Mouse (Mus musculus): ENCODE data around the gene Rbfox3. TPM values are rescaled to one million over a fixed set of nuclear protein-coding genes. Genes with fewer than 3 reads are reported as not detected.
A peak's percentile ranks its signal among the peaks of the same experiment; 100 is the strongest.

The Rbfox3 gene
- polyA plus RNA-seq, 1 experiment from 2014 or later = 32.0 TPM

DNA sequence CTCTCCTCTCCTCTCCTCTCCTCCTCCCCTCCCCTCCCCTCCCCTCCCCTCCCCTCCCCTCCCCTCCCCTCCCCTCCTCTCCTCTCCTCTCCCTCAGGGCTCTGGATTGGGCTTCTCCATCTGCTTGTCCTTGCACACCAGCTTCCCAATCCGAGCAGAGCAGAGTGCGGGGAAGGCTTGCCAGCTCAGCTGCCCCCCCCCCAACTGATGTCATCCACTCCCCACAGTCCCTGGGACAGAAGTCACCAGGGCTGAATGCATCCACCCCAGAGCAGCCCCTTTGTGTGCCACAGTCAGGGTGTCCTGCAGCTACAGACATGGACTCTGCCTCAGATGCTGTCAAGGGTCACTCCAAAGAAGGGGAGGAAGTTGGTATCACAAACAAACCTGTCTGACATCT is 4.5 kb upstream of the Rbfox3 start:
- H3K27ac ChIP-seq = peak overlapping the region; percentile 73
- no peak overlapping the region; the same call in 1 of the 2 replicates for H3K9ac ChIP-seq
- no peak for ATAC-seq
- H3K27me3 ChIP-seq = no peaks in the 10 kb centered on the region
- no peak overlapping the region for H3K4me2 ChIP-seq
- H3K4me1 ChIP-seq = peaks cover 23% of the 10 kb centered on the region
- 7% methylated on average over 2 of the region's 2 CpGs for WGBS
- H3K36me3 ChIP-seq (ENCODE audit: poor library complexity, severe bottlenecking) = no peaks in the 10 kb centered on the region
- no peak overlapping the region for H3K4me3 ChIP-seq
- no peaks in the 10 kb centered on the region for H3K9me3 ChIP-seq (replicated peaks)

DNA sequence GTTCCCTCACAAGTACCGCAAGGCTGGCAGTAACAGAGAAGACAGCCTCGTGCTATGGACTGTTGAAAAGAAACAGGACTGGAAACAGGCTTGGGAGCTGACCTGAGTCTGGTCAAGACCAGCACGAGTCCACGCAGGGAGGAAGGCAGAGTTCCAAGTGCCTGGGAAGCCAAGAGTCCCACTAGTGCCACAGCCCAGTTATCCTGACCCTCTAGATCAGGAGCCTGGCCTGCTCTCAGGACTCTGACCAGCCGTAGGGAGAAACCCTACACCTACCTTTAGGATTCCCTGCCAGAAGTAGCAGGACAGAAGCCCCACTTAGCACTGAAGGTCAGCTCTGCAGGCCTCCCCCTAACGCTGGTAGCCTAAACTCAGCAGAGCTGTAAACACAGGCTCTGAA is 1.3 kb upstream of the Rbfox3 start:
- Histone ChIP-seq H3K4me1 (peaks cover 46% of the 10 kb centered on the region), H3K9ac (no peak overlapping the region; the same call in 1 of the 2 replicates), H3K4me2 (no peak overlapping the region), H3K27ac (peak overlapping the region; percentile 14; the same call in 1 of the 2 replicates), H3K36me3 (ENCODE audit: poor library complexity, severe bottlenecking) (no peaks in the 10 kb centered on the region), H3K27me3 (peaks cover 24% of the 10 kb centered on the region), H3K4me3 (no peak overlapping the region), H3K9me3 (replicated peaks) (no peaks in the 10 kb centered on the region)
- 67% methylated on average over 6 of the region's 6 CpGs for WGBS
- ATAC-seq = no peak

DNA sequence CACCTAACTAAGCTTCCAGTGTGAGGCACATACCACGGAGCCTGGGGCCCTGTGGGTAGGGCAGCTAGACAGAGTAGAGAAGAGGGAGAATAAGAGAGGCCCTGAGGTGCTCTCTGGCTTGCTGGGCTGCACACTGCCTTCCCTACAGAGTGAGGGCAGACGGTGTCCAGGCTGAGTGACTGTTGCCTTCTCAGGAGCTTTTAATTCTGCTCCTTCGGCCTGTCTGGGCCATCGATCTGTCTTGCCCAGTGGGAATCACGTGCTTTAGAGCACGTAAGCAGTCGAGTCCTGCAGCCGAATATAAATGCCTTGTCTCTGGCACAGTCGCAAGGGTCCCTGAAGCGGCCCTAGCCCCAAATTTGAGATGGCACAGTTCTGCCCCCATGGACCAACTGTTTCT is 641 bp downstream of the Rbfox3 start:
- Histone ChIP-seq H3K27ac (no peak overlapping the region), H3K9ac (no peak overlapping the region), H3K9me3 (replicated peaks) (no peaks in the 10 kb centered on the region), H3K36me3 (ENCODE audit: poor library complexity, severe bottlenecking) (no peaks in the 10 kb centered on the region), H3K27me3 (peaks cover 43% of the 10 kb centered on the region), H3K4me3 (no peak overlapping the region), H3K4me1 (peaks cover 47% of the 10 kb centered on the region), H3K4me2 (no peak overlapping the region)
- 71% methylated on average over 10 of the region's 10 CpGs for WGBS
- ATAC-seq = no peak

DNA sequence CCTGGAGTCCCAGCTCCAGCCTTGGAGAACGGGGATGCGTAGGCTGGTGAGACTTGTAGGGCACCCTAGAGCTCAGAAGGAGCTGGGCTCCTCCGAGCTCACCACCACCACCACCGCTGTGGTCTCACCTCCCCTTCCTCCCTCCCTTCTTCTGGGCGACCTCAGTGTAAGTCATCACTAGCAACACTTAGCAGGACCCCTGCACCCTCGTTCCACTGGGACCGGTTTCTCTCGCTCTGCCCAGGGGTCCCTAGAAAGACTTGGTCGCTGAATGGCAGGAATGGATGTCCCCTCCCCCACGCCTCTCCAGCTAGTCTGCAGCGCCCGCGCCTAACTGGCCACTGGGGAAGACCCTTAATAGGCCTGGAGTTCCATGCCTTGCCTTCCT is 1.6 kb downstream of the Rbfox3 start:
- Histone ChIP-seq H3K36me3 (ENCODE audit: poor library complexity, severe bottlenecking) (no peaks in the 10 kb centered on the region), H3K4me3 (peak overlapping the region; percentile 77), H3K27ac (peak overlapping the region; percentile 93), H3K27me3 (peaks cover 45% of the 10 kb centered on the region), H3K9ac (peak overlapping the region; percentile 93), H3K4me2 (peak overlapping the region; percentile 93), H3K4me1 (peaks cover 56% of the 10 kb centered on the region), H3K9me3 (replicated peaks) (no peaks in the 10 kb centered on the region)
- WGBS = 1% methylated on average over 13 of the region's 13 CpGs
- ATAC-seq = peak; percentile 46

DNA sequence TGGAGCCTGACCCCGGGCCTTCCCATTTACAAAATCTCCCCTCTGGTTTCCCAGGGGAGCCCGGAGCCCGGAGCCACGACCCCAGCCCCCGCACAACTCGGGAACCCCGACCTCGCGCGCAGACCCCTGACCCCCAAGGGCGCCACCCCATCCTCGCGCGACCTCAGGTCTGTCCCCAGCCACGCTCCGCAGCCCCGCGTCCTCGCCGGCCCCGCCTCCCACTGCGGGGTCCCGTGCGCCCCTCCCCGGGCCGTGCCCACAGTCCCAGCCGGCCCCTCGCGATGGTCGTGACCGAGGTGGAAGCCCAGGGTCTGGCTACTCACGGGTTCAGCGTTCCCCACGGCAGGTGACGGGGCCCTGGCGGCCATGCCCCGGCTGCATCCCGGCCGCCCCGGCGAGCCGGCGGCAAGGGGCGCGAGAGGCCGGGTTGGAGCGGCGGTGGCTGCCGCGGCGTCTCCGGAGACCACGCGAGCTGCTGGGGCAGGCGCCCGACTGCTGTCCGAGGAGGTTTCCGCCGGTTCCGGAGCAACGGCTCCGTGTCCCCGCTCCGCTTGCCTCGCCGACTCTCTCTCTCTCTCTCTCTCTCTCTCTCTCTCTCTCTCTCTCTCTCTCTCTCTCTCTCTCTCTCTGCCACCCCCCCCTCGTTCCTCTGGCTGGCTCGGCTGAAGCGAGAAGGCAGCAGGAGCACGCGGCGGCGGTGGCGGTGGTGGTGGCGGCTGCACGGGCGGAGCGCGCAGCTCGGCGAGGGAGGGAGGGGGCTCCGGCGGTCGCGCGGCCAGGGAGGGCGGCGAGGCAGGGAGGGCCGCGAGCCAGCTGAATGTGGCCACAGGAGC is 2.2 kb downstream of the Rbfox3 start:
- Histone ChIP-seq H3K4me1 (peaks cover 58% of the 10 kb centered on the region), H3K4me2 (peak overlapping the region; percentile 93), H3K27ac (peak overlapping the region; percentile 93), H3K36me3 (ENCODE audit: poor library complexity, severe bottlenecking) (no peaks in the 10 kb centered on the region), H3K9ac (peak overlapping the region; percentile 93), H3K27me3 (peaks cover 45% of the 10 kb centered on the region), H3K9me3 (replicated peaks) (no peaks in the 10 kb centered on the region), H3K4me3 (peak overlapping the region; percentile 77)
- under 1% methylated on average over 43 of the region's 90 CpGs for WGBS
- peak; percentile 59 for ATAC-seq

DNA sequence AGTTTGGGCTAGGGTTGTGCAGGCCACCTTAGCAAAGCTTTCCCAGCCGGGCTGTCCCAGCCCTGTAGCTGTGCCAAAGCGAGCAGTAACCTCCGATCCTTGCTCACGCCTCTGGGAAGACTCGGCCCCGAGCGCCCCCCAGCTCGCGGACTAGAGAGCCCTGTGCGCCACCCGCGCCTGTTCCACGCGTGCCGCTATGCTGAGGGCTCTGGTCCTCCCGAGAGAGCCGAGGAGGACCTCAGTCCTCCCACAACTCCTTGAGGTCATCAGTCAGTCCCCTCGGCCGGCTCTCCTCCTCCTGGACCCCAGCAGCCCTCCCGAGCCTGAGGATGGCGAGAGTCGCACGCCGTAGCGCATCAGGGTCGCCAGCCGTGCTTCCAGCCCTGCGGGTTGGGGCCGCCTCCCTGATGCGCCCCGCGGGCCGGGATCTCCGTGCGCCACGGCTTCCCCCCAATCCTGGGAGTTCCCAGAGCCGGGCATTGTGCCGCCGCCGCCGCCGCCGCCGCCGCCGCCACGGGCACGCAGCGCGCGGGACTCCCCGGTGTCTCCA is 2.9 kb downstream of the Rbfox3 start:
- ATAC-seq = peak; percentile 42
- Histone ChIP-seq H3K4me1 (peaks cover 58% of the 10 kb centered on the region), H3K4me3 (peak overlapping the region; percentile 77), H3K27ac (peak overlapping the region; percentile 93), H3K4me2 (peak overlapping the region; percentile 93), H3K9ac (peak overlapping the region; percentile 93), H3K36me3 (ENCODE audit: poor library complexity, severe bottlenecking) (no peaks in the 10 kb centered on the region), H3K9me3 (replicated peaks) (no peaks in the 10 kb centered on the region), H3K27me3 (peaks cover 45% of the 10 kb centered on the region)
- under 1% methylated on average over 52 of the region's 52 CpGs for WGBS

DNA sequence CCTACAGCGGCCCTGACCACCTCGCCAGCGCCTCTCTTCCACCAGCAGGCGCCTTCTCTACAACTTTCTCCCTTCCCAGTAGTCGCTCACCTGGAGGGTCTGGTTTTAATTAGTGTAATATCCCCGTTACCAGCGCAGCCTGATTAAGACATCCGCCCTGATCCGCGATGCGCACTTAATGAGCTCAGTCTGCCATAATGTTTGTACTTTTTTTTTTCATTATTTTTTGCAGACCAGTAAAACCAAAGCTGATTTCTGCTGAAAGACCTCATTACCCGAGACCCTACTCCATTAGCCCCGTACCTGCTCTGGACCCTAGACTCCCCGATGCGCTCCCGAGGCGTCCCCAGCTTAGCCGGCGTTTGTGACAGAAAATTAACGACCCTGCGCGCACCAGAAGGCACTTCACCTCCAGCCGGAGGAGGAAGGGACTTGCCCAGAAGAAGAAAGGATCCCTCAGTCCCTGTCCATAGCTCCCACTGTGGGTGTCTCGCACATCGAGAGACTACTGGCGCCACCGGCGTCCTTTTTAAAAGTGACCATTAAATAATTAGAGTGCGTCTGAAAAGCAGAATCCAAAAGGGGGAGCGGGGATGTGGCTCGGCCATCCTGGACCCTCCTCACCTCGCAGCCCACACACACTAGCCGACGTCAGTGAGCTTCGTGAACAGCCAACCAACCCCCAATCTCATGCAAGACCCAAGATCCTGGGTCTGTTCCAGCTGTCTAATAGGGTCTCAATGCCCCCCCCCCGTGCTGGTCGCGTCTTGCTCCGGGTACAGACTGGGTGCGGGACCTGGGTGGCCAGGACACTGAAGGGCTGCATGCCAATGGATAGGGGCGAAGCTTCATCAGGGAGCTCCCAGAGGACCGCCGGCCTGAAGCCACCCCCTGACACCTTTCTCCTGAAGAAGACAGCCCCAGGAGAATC is 3.7 kb downstream of the Rbfox3 start:
- WGBS = 1% methylated on average over 43 of the region's 43 CpGs
- peaks cover 45% of the 10 kb centered on the region for H3K27me3 ChIP-seq
- H3K4me1 ChIP-seq = peaks cover 58% of the 10 kb centered on the region
- H3K36me3 ChIP-seq (ENCODE audit: poor library complexity, severe bottlenecking) = no peaks in the 10 kb centered on the region
- peak overlapping the region; percentile 93 for H3K4me2 ChIP-seq
- peak overlapping the region; percentile 77 for H3K4me3 ChIP-seq
- H3K9ac ChIP-seq = peak overlapping the region; percentile 93
- ATAC-seq = no peak
- H3K27ac ChIP-seq = peak overlapping the region; percentile 93
- H3K9me3 ChIP-seq (replicated peaks) = no peaks in the 10 kb centered on the region

DNA sequence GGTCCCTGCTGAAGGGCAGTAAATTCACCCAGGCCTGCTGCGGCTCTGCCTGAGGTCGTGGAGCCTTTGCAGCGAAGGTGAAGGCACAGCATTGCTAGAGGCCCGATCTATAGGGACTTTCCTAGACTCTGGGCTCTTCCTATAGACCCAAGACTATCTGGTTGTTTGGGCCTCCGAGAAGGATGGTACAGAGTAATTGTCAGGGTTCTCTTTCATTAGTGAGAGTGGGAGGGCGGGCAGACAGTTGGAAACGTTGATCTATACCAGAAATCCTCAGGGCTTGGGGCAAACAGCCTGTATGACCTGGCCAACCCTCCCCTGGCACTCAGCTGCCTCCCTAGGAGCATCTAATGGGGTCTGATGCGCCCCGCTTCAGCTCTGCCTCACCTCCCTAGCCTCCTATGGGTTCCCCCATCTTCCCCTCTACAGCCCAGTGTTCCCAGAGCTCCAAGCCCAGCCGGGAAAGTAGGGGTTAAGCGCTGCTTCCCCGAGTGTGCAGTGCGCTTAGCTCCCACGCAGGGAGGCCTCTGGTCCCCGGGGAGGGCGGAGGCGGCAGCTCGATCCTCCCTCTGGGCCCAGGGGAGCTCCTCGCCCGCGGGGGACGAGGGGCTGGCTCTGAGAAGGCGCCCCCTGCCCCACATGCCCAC is 4.5 kb downstream of the Rbfox3 start:
- peak overlapping the region; percentile 93 for H3K4me2 ChIP-seq
- ATAC-seq = no peak
- H3K36me3 ChIP-seq (ENCODE audit: poor library complexity, severe bottlenecking) = no peaks in the 10 kb centered on the region
- H3K27ac ChIP-seq = peak overlapping the region; percentile 93
- peaks cover 45% of the 10 kb centered on the region for H3K27me3 ChIP-seq
- no peaks in the 10 kb centered on the region for H3K9me3 ChIP-seq (replicated peaks)
- peak overlapping the region; percentile 77 for H3K4me3 ChIP-seq
- H3K9ac ChIP-seq = peak overlapping the region; percentile 93
- WGBS = 6% methylated on average over 22 of the region's 23 CpGs
- peaks cover 58% of the 10 kb centered on the region for H3K4me1 ChIP-seq

GRCm38 (mm10) chr11:118906131-118906823 is 5.1 kb downstream of the Rbfox3 start:
- Histone ChIP-seq H3K9me3 (replicated peaks) (no peaks in the 10 kb centered on the region), H3K4me1 (peaks cover 56% of the 10 kb centered on the region), H3K4me2 (peak overlapping the region; percentile 93), H3K9ac (peak overlapping the region; percentile 93), H3K36me3 (ENCODE audit: poor library complexity, severe bottlenecking) (no peaks in the 10 kb centered on the region), H3K4me3 (peak overlapping the region; percentile 77), H3K27ac (peak overlapping the region; percentile 93; the same call in 1 of the 2 replicates), H3K27me3 (peaks cover 45% of the 10 kb centered on the region)
- 29% methylated on average over 12 of the region's 12 CpGs for WGBS
- ATAC-seq = no peak

GRCm38 (mm10) chr11:118905656-118906055 is 5.7 kb downstream of the Rbfox3 start:
- 68% methylated on average over 11 of the region's 11 CpGs for WGBS
- Histone ChIP-seq H3K4me3 (no peak overlapping the region), H3K27ac (peak overlapping the region; percentile 41), H3K4me1 (peaks cover 50% of the 10 kb centered on the region), H3K9me3 (replicated peaks) (no peaks in the 10 kb centered on the region), H3K4me2 (peak overlapping the region; percentile 93), H3K9ac (0 out of 2 replicates have a peak overlapping the region, but pooled peaks have one; percentile 27), H3K27me3 (peaks cover 45% of the 10 kb centered on the region), H3K36me3 (ENCODE audit: poor library complexity, severe bottlenecking) (no peaks in the 10 kb centered on the region)
- ATAC-seq = no peak

- peaks cover 45% of the 10 kb centered on the region for H3K27me3 ChIP-seq
- H3K9ac ChIP-seq = no peak overlapping the region
- H3K4me1 ChIP-seq = peaks cover 48% of the 10 kb centered on the region
- no peak overlapping the region for H3K4me3 ChIP-seq
- H3K36me3 ChIP-seq (ENCODE audit: poor library complexity, severe bottlenecking) = no peaks in the 10 kb centered on the region
- no peak for ATAC-seq
- WGBS = 83% methylated on average over 6 of the region's 6 CpGs
- no peak overlapping the region for H3K27ac ChIP-seq
- no peak overlapping the region for H3K4me2 ChIP-seq
- H3K9me3 ChIP-seq (replicated peaks) = no peaks in the 10 kb centered on the region
Measured at GRCm38 (mm10) chr11:118904253-118904652, 7.1 kb downstream of the Rbfox3 start.
